ENCODE assay signal across 1 mouse cellular context in the genomic region with DNA sequence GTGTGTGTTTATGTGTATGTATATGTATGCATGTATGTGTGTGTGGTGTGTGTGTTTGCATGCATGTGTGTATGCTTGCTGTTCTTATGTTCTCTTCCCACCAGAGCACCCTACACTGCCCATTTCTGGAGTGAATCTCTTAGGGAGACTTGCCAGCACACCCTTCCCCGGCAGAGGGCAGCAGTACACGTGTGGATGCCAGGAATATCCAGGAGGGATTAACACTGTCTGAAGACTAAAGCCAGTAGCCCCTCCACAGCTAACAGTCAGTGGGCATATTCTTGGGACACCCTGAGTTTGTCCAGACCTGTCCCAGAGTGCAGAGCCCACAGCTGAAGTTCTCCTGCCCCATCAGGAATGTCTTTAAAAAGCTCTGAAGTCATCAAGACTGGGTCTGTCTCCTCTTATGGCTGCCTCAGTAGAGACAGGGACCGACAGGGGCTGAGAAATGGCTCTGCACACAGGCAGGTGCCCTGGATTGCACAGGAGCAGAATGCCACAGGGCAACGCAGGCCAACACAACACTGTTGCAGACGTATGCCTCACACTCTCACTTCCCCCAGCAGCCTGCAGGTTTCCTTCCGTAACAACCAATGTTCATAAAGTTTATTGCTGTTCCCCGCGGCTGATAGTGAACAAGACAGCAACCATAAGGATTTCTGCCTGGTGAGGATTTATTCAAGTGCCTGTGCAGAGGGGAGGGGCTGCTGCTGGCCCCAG.
TF ChIP-seq lines count a peak whose summit lies in the region.

No protein-coding gene starts in this region.

TF ChIP-seq in CH12.LX, 34 proteins besides CTCF, POLR2A, EP300 and RAD21:
- no peak for TF ChIP-seq HCFC1 (IDR thresholded peaks at IDR 0.05; ENCODE audit: low read depth, low read length)
- TF ChIP-seq CHD2 (IDR thresholded peaks at IDR 0.05; ENCODE audit: low read length): no peak
- 0 out of 2 replicates have a peak, but pooled peaks have one; percentile 14 for TF ChIP-seq MXI1 (IDR thresholded peaks at IDR 0.05; ENCODE audit: low read depth, low read length)
- TF ChIP-seq BHLHE40 (IDR thresholded peaks at IDR 0.05; ENCODE audit: low read depth, low read length): no peak
- peak; percentile 90 for TF ChIP-seq SMC3 (IDR thresholded peaks at IDR 0.05; ENCODE audit: low read depth, low read length)
- no peak for TF ChIP-seq MYC (IDR thresholded peaks at IDR 0.05; ENCODE audit: low read depth, low read length)
- TF ChIP-seq GABPA (IDR thresholded peaks at IDR 0.05; ENCODE audit: insufficient replicate concordance, low read depth, low read length): no peak
- TF ChIP-seq JUN (IDR thresholded peaks at IDR 0.05; ENCODE audit: insufficient read depth, low read depth, low read length): no peak
- TF ChIP-seq ZMIZ1 (IDR thresholded peaks at IDR 0.05; ENCODE audit: low read depth, low read length): no peak
- peak; percentile 8; the same call in 1 of the 2 replicates for TF ChIP-seq SIN3A (IDR thresholded peaks at IDR 0.05; ENCODE audit: low read length)
- peak; percentile 43; the same call in 1 of the 2 replicates for TF ChIP-seq ZC3H11A (IDR thresholded peaks at IDR 0.05; ENCODE audit: low read depth, low read length)
- no peak for TF ChIP-seq CHD1 (IDR thresholded peaks at IDR 0.05; ENCODE audit: low read depth, low read length)
- TF ChIP-seq ELF1 (IDR thresholded peaks at IDR 0.05; ENCODE audit: low read depth, low read length): no peak
- no peak for TF ChIP-seq MAX (IDR thresholded peaks at IDR 0.05; ENCODE audit: low read length)
- no peak for TF ChIP-seq POLR2AphosphoS2 (IDR thresholded peaks at IDR 0.05; ENCODE audit: low read depth, low read length)
- TF ChIP-seq MAZ (IDR thresholded peaks at IDR 0.05; ENCODE audit: low read depth, low read length): no peak
- TF ChIP-seq UBTF (IDR thresholded peaks at IDR 0.05; ENCODE audit: low read depth, low read length): no peak
- 0 out of 2 replicates have a peak, but pooled peaks have one; percentile 12 for TF ChIP-seq NELFE (IDR thresholded peaks at IDR 0.05; ENCODE audit: low read depth, low read length)
- no peak for TF ChIP-seq TCF12 (IDR thresholded peaks at IDR 0.05; ENCODE audit: low read depth, low read length)
- no peak for TF ChIP-seq KAT2A (IDR thresholded peaks at IDR 0.05; ENCODE audit: insufficient replicate concordance, low read length)
- TF ChIP-seq JUND (conservative IDR thresholded peaks at IDR 0.05; ENCODE audit: low read depth, low read length): no peak
- TF ChIP-seq RCOR1 (conservative IDR thresholded peaks at IDR 0.05; ENCODE audit: low read depth, low read length): no peak
- no peak for TF ChIP-seq MAFK (IDR thresholded peaks at IDR 0.05; ENCODE audit: insufficient replicate concordance, low read length)
